Mouse (Mus musculus) gastrocnemius, postnatal 4 days (tissue): Measurements from ENCODE around the gene Cldn14. TPM values are rescaled to one million over a fixed set of nuclear protein-coding genes. Genes with fewer than 3 reads are reported as not detected.

Experiments
- total RNA-seq, 2 experiments: library from RNA; stranded (reverse); gene quantifications; 2 replicates each; pipeline ENCODE4 v1.2.3; 2021

The Cldn14 gene
- total RNA-seq, 2 experiments from 2014 or later: 0.21 TPM; not detected in 1

Other genes with a start within 250 kb of the Cldn14 start
- gene Morc3, start 176.7 kb downstream of the Cldn14 start, total RNA-seq: 10 to 100 TPM; 35.5 to 50.6 TPM
- gene Chaf1b, start 124.9 kb downstream of the Cldn14 start, total RNA-seq: 10 to 100 TPM; 13.7 to 13.8 TPM
- gene Sim2, start 76.1 kb upstream of the Cldn14 start, total RNA-seq: 10 to 100 TPM; 14.0 to 14.4 TPM